Mouse (Mus musculus): Measurements from ENCODE around the gene Aldh5a1. TPM values are rescaled to one million over a fixed set of nuclear protein-coding genes. Genes with fewer than 3 reads are reported as not detected.
A peak's percentile ranks its signal among the peaks of the same experiment; 100 is the strongest.

The Aldh5a1 gene
- total and polyA plus RNA-seq, 2 experiments from 2014 or later, result 11.2 to 40.9 TPM

DNA sequence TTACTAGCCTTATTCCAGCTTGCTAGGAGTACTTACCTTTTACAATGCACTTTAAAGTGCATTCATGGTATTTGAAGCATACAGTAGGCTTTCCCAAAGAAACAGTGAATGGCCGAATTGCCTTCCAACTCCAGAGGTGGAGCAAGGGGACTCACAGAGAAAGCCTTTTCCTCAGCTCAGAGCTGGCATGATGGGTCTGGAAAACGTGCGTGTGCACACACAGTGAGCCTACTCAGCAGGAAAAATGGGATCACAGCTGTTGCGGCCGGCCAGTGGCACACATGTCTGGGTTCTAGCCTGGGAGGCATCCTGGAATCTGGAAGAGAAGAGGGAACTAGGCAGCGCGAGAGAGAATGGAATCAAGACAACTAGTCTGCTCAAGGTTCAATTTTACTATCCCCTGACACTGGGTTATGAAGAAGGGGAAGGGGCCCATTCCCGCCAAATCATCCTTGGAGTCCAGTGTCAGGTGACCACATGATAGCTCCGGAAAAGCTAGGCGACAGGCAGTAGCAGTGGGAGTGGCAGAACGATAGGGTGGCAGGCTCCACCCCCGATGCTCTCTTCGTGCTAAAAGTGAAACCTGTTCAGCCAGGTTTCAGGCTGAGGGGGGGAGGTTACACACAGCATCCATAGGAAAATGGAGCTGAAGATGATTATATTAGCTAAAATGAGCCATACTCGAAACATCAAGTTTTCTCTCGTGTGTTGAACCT, 27.8 kb upstream of the Aldh5a1 start:
- ATAC-seq (peak; percentile 87), DNase-seq (peak; percentile 43)
- TF ChIP-seq CTCF (IDR thresholded peaks at IDR 0.05; ENCODE audit: low read depth), result no peak
- no peaks in the 10 kb centered on the region for H3K9me3 ChIP-seq (ENCODE audit: low read length)
- H3K4me3 ChIP-seq (ENCODE audit: low read depth, low read length), result peak overlapping the region; percentile 31
- WGBS, result 19% methylated on average over 15 of the region's 15 CpGs
- H3K9ac ChIP-seq, result peak overlapping the region; percentile 43
- 0 out of 2 replicates have a peak, but pooled peaks cover 6% of the 10 kb centered on the region for H3K4me1 ChIP-seq (ENCODE audit: insufficient read depth)
- H3K27ac ChIP-seq (ENCODE audit: low read depth, low read length), result 0 out of 2 replicates have a peak overlapping the region, but pooled peaks have one; percentile 21
- H3K27me3 ChIP-seq (ENCODE audit: insufficient read depth, low read length), result no peaks in the 10 kb centered on the region; the same call in 1 of the 2 replicates
- no peaks in the 10 kb centered on the region for H3K36me3 ChIP-seq (ENCODE audit: insufficient read depth)
- peak overlapping the region; percentile 47 for H3K4me2 ChIP-seq (ENCODE audit: low read depth)

- H3K4me1 ChIP-seq (ENCODE audit: insufficient read depth), result 0 out of 2 replicates have a peak, but pooled peaks cover 6% of the 10 kb centered on the region
- H3K9ac ChIP-seq, result no peak overlapping the region
- H3K27ac ChIP-seq (ENCODE audit: low read depth, low read length), result no peak overlapping the region
- 87% methylated on average over 8 of the region's 8 CpGs for WGBS
- TF ChIP-seq CTCF (IDR thresholded peaks at IDR 0.05; ENCODE audit: low read depth), result no peak
- ATAC-seq (no peak), DNase-seq (no peak)
- no peaks in the 10 kb centered on the region; the same call in 1 of the 2 replicates for H3K27me3 ChIP-seq (ENCODE audit: insufficient read depth, low read length)
- no peak overlapping the region for H3K4me2 ChIP-seq (ENCODE audit: low read depth)
- no peaks in the 10 kb centered on the region for H3K36me3 ChIP-seq (ENCODE audit: insufficient read depth)
- H3K9me3 ChIP-seq (ENCODE audit: low read length), result no peaks in the 10 kb centered on the region
- no peak overlapping the region for H3K4me3 ChIP-seq (ENCODE audit: low read depth, low read length)
These were observed 24.7 kb upstream of the Aldh5a1 start for GRCm38 (mm10) chr13:24962119-24962518.

DNA sequence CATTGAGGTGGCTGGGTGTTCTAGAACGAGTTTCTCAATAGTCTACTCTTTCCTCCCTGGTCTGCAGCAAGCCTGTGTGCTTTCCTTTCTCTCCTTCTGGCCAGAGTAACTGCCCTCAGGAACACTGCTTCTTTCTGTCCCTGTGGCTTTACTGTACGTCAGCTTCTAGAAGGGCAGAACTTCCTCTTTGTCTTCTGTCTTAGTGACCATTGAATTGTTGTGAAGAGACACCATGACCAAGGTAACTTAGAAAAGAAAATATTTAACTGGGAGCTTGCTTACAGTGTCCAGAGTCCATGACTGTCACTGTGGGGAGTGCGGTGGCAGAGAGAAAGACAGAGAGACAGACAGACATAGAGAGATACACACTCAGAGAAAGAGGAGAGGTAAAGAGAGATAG, 22.6 kb upstream of the Aldh5a1 start:
- Histone ChIP-seq H3K9ac (no peak overlapping the region), H3K36me3 (ENCODE audit: insufficient read depth) (no peaks in the 10 kb centered on the region), H3K4me3 (ENCODE audit: low read depth, low read length) (no peak overlapping the region), H3K4me1 (ENCODE audit: insufficient read depth) (no peaks in the 10 kb centered on the region), H3K4me2 (ENCODE audit: low read depth) (no peak overlapping the region), H3K9me3 (ENCODE audit: low read length) (no peaks in the 10 kb centered on the region), H3K27ac (ENCODE audit: low read depth, low read length) (no peak overlapping the region), H3K27me3 (ENCODE audit: insufficient read depth, low read length) (no peaks in the 10 kb centered on the region)
- no peak for ATAC-seq
- TF ChIP-seq CTCF (IDR thresholded peaks at IDR 0.05; ENCODE audit: low read depth), result no peak
- 81% methylated on average over 3 of the region's 3 CpGs for WGBS
- DNase-seq, result no peak

DNA sequence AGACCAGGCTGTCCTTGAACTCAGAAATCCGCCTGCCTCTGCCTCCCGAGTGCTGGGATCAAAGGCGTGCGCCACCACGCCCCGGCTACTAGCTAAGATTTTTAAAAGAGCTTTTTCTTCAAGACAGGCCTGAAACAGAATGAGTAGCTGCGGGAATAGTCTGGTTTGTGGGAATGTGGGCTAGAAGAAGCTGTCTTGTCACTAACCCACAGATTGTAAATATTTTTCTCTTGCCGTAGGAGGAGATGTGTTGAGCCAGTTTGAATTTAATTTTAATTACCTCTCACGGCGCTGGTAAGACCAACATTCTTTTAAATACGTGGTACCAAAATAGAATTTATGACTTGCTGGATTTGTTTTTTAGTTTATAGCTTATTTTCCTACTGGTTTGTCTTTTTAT, 21.2 kb upstream of the Aldh5a1 start:
- H3K4me3 ChIP-seq (ENCODE audit: low read depth, low read length), result no peak overlapping the region
- H3K9ac ChIP-seq, result no peak overlapping the region
- no peaks in the 10 kb centered on the region for H3K27me3 ChIP-seq (ENCODE audit: insufficient read depth, low read length)
- TF ChIP-seq CTCF (IDR thresholded peaks at IDR 0.05; ENCODE audit: low read depth), result no peak
- no peaks in the 10 kb centered on the region for H3K4me1 ChIP-seq (ENCODE audit: insufficient read depth)
- 88% methylated on average over 11 of the region's 11 CpGs for WGBS
- no peak overlapping the region for H3K27ac ChIP-seq (ENCODE audit: low read depth, low read length)
- H3K4me2 ChIP-seq (ENCODE audit: low read depth), result no peak overlapping the region
- no peak for ATAC-seq
- DNase-seq, result no peak
- H3K36me3 ChIP-seq (ENCODE audit: insufficient read depth), result no peaks in the 10 kb centered on the region
- no peaks in the 10 kb centered on the region for H3K9me3 ChIP-seq (ENCODE audit: low read length)

- DNase-seq (no peak), ATAC-seq (no peak)
- H3K36me3 ChIP-seq (ENCODE audit: insufficient read depth), result no peaks in the 10 kb centered on the region
- H3K4me2 ChIP-seq (ENCODE audit: low read depth), result no peak overlapping the region
- H3K9ac ChIP-seq, result no peak overlapping the region
- TF ChIP-seq CTCF (IDR thresholded peaks at IDR 0.05; ENCODE audit: low read depth), result no peak
- H3K27ac ChIP-seq (ENCODE audit: low read depth, low read length), result no peak overlapping the region
- H3K4me1 ChIP-seq (ENCODE audit: insufficient read depth), result no peaks in the 10 kb centered on the region
- H3K9me3 ChIP-seq (ENCODE audit: low read length), result no peaks in the 10 kb centered on the region
- H3K4me3 ChIP-seq (ENCODE audit: low read depth, low read length), result no peak overlapping the region
- WGBS, result 22% methylated on average over 10 of the region's 10 CpGs
- no peaks in the 10 kb centered on the region for H3K27me3 ChIP-seq (ENCODE audit: insufficient read depth, low read length)
These were observed 18.0 kb upstream of the Aldh5a1 start for GRCm38 (mm10) chr13:24955500-24955899.

DNA sequence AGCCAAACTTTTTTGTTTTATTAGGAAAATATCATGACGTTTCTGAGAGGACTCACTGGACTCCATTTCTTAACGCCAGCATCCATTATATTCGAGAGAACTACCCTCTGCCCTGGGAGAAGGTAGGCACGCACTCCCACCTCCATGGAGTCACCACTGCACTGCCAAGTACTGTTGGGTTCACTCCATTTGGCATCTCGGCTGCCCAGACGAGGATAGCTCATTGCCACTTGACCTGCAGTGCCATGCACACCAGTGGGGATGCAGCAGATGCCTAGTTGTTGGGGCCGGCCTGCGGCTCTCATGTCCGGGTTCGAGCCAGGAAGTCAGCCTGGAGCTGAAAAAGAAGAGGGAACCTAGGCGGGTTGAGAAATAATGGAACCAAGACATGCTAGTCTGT, 17.6 kb upstream of the Aldh5a1 start:
- H3K4me1 ChIP-seq (ENCODE audit: insufficient read depth), result no peaks in the 10 kb centered on the region
- no peak overlapping the region for H3K9ac ChIP-seq
- no peak for ATAC-seq
- H3K4me3 ChIP-seq (ENCODE audit: low read depth, low read length), result no peak overlapping the region
- no peak for DNase-seq
- no peaks in the 10 kb centered on the region for H3K36me3 ChIP-seq (ENCODE audit: insufficient read depth)
- no peaks in the 10 kb centered on the region for H3K27me3 ChIP-seq (ENCODE audit: insufficient read depth, low read length)
- H3K4me2 ChIP-seq (ENCODE audit: low read depth), result no peak overlapping the region
- WGBS, result 62% methylated on average over 11 of the region's 11 CpGs
- no peak overlapping the region for H3K27ac ChIP-seq (ENCODE audit: low read depth, low read length)
- TF ChIP-seq CTCF (IDR thresholded peaks at IDR 0.05; ENCODE audit: low read depth), result no peak
- H3K9me3 ChIP-seq (ENCODE audit: low read length), result no peaks in the 10 kb centered on the region

GRCm38 (mm10) chr13:24952659-24953058, 15.2 kb upstream of the Aldh5a1 start:
- WGBS, result 80% methylated on average over 7 of the region's 7 CpGs
- Histone ChIP-seq H3K4me3 (ENCODE audit: low read depth, low read length) (no peak overlapping the region), H3K9ac (no peak overlapping the region), H3K4me2 (ENCODE audit: low read depth) (no peak overlapping the region), H3K27ac (ENCODE audit: low read depth, low read length) (no peak overlapping the region), H3K27me3 (ENCODE audit: insufficient read depth, low read length) (no peaks in the 10 kb centered on the region), H3K36me3 (ENCODE audit: insufficient read depth) (no peaks in the 10 kb centered on the region), H3K4me1 (ENCODE audit: insufficient read depth) (no peaks in the 10 kb centered on the region), H3K9me3 (ENCODE audit: low read length) (no peaks in the 10 kb centered on the region)
- ATAC-seq (no peak), DNase-seq (no peak)
- TF ChIP-seq CTCF (IDR thresholded peaks at IDR 0.05; ENCODE audit: low read depth), result no peak

All from forebrain, postnatal 0 days (tissue).